Mouse (Mus musculus) heart, postnatal 0 days (tissue): ENCODE data around the gene Asb1. TPM values are rescaled to one million over a fixed set of nuclear protein-coding genes. Genes with fewer than 3 reads are reported as not detected.

Experiments
- ATAC-seq: fragments of 200-750 bp; cut with Nextera tagmentation; 2 replicates; pipeline ENCODE4 v1.8.0; 2017; ENCODE audit warnings: low read depth, moderate number of reproducible peaks, moderate library complexity; ENCODE audit not compliant: insufficient read depth
- DNase-seq: peaks from one replicate; pipeline ENCODE4 v3.0.0-alpha.2; 2016; ENCODE audit warnings: low spot score
- H3K27ac ChIP-seq: fragments of 300-500 bp; sonication (generic); 2 replicates; pipeline ENCODE4 v1.5.1; 2014; ENCODE audit warnings: low read depth, mild to moderate bottlenecking
- H3K27me3 ChIP-seq: fragments of 300-500 bp; sonication (generic); 2 replicates; pipeline ENCODE4 v1.6.1; 2014; ENCODE audit warnings: low read length, mixed read lengths; ENCODE audit not compliant: control insufficient read depth, insufficient read depth
- H3K36me3 ChIP-seq: fragments of 300-500 bp; sonication (generic); replicated peaks from 2 replicates; pipeline ENCODE4 v1.6.1; 2014; ENCODE audit warnings: low read length, mixed read lengths; ENCODE audit not compliant: control insufficient read depth, insufficient read depth
- H3K4me1 ChIP-seq: fragments of 300-500 bp; sonication (generic); 2 replicates; pipeline ENCODE4 v1.6.1; 2014; ENCODE audit warnings: antibody characterized with exemption; ENCODE audit not compliant: control insufficient read depth, insufficient read depth
- H3K4me2 ChIP-seq: fragments of 300-500 bp; sonication (generic); 2 replicates; pipeline ENCODE4 v1.6.1; 2014; ENCODE audit warnings: low read depth, mild to moderate bottlenecking, low read length, moderate library complexity
- H3K4me3 ChIP-seq: fragments of 300-500 bp; sonication (generic); 2 replicates; pipeline ENCODE4 v1.5.1; 2014; ENCODE audit warnings: low read depth, low read length
- H3K9ac ChIP-seq: fragments of 300-500 bp; sonication (generic); replicated peaks from 2 replicates; pipeline ENCODE4 v1.6.1; 2014; ENCODE audit warnings: low read depth, low read length, mixed read lengths
- H3K9me3 ChIP-seq: fragments of 300-500 bp; sonication (generic); replicated peaks from 2 replicates; pipeline ENCODE4 v1.6.1; 2016; ENCODE audit warnings: low read length; ENCODE audit not compliant: control insufficient read depth
- CTCF ChIP-seq: IDR thresholded peaks from 2 replicates; pipeline ENCODE4 v1.5.1; 2016; ENCODE audit warnings: antibody characterized with exemption, control low read depth, low read depth
- EP300 ChIP-seq: IDR thresholded peaks from 2 replicates; pipeline ENCODE4 v1.6.1; 2016; ENCODE audit warnings: antibody characterized with exemption, low read depth
- WGBS: fragments of 180-500 bp; shearing (Covaris S2); extraction: QIAGEN DNeasy Blood & Tissue Kit; methylation state at CpG from one replicate; pipeline ENCODE4 v1.1.7; 2014; 5-methylcytosine and 5-hydroxymethylcytosine counted together
- polyA plus RNA-seq: library from polyadenylated mRNA; unstranded; fragments of >200 nt; fragmentation: Nextera tagmentation; extraction: Ambion mirVana; gene quantifications from 2 replicates; pipeline ENCODE4 v1.2.1, GENCODE M21; 2015
- total RNA-seq: library from RNA; depleted of rRNA; stranded (reverse); fragments of >200 nt; gene quantifications from 2 replicates; pipeline ENCODE4 v1.2.3, GENCODE M21; 2014; ENCODE audit warnings: low replicate concordance; rRNA removed

The Asb1 gene
- total RNA-seq: 13.8 and 19.0 TPM in 2 replicates
- 3.3 and 4.6 TPM in 2 replicates for polyA plus RNA-seq

GRCm38 (mm10) chr1:91540271-91540826 lies at the start of gene Asb1:
Gene Asb1, plus strand, starts transcription at chr1:91540544.
- Histone ChIP-seq H3K4me2 (peak within 1 kb of the TSS; percentile 93), H3K27ac (peak within 1 kb of the TSS; percentile 68), H3K9ac (peak within 1 kb of the TSS; percentile 75), H3K9me3 (no peaks in the 10 kb centered on the region), H3K27me3 (peaks cover 15% of the 10 kb centered on the region; the same call in 1 of the 2 replicates), H3K36me3 (peaks cover 9% of the 10 kb centered on the region), H3K4me3 (peak within 1 kb of the TSS; percentile 88), H3K4me1 (peaks cover 16% of the 10 kb centered on the region)
- peak; percentile 97 for ATAC-seq
- WGBS: under 1% methylated on average over 41 of the region's 41 CpGs
- peak; percentile 29 for TF ChIP-seq CTCF
- no peak; the same call in 1 of the 2 replicates for TF ChIP-seq EP300
- peak; percentile 98 for DNase-seq

- 40% methylated on average over 2 of the region's 2 CpGs for WGBS
Measured at GRCm38 (mm10) chr1:91492740-91493139, 47.6 kb upstream of the Asb1 start.

GRCm38 (mm10) chr1:91493938-91494337 lies 46.4 kb upstream of the Asb1 start:
- Histone ChIP-seq H3K4me1 (peaks cover 7% of the 10 kb centered on the region), H3K9ac (0 out of 2 replicates have a peak overlapping the region, but pooled peaks have one; percentile 76), H3K27me3 (no peaks in the 10 kb centered on the region), H3K36me3 (no peaks in the 10 kb centered on the region), H3K4me3 (peak overlapping the region; percentile 96), H3K9me3 (no peaks in the 10 kb centered on the region), H3K4me2 (peak overlapping the region; percentile 97), H3K27ac (no peak overlapping the region)
- WGBS: 36% methylated on average over 3 of the region's 3 CpGs
- ATAC-seq: no peak
- TF ChIP-seq CTCF (no peak), EP300 (no peak)
- DNase-seq: no peak

More at GRCm38 (mm10) chr1:91492740-91493139, 47.6 kb upstream of the Asb1 start:
- Histone ChIP-seq H3K9ac (no peak overlapping the region), H3K4me2 (no peak overlapping the region), H3K9me3 (no peaks in the 10 kb centered on the region), H3K27me3 (no peaks in the 10 kb centered on the region), H3K4me1 (peaks cover 7% of the 10 kb centered on the region), H3K36me3 (no peaks in the 10 kb centered on the region), H3K4me3 (no peak overlapping the region), H3K27ac (no peak overlapping the region)
- ATAC-seq: no peak
- TF ChIP-seq EP300 (no peak), CTCF (no peak)
- DNase-seq: no peak

GRCm38 (mm10) chr1:91494457-91495140 lies 45.7 kb upstream of the Asb1 start, which contains the start of gene Traf3ip1:
Gene Traf3ip1, plus strand, starts transcription at chr1:91494647.
- TF ChIP-seq CTCF: no peak
- TF ChIP-seq EP300: no peak
- under 1% methylated on average over 72 of the region's 79 CpGs for WGBS
- Histone ChIP-seq H3K9ac (peak within 1 kb of the TSS; percentile 76), H3K4me3 (peak within 1 kb of the TSS; percentile 96), H3K4me1 (peaks cover 7% of the 10 kb centered on the region), H3K9me3 (no peaks in the 10 kb centered on the region), H3K27ac (no peak within 1 kb of the TSS), H3K27me3 (no peaks in the 10 kb centered on the region), H3K4me2 (peak within 1 kb of the TSS; percentile 97), H3K36me3 (peaks cover 3% of the 10 kb centered on the region; the same call in 1 of the 2 replicates)
- peak; percentile 99 for ATAC-seq
- peak; percentile 90 for DNase-seq

GRCm38 (mm10) chr1:91495321-91495720 lies 45.0 kb upstream of the Asb1 start:
- DNase-seq (no peak), ATAC-seq (no peak)
- H3K4me3 ChIP-seq: peak overlapping the region; percentile 96
- peak overlapping the region; percentile 76 for H3K9ac ChIP-seq
- H3K27ac ChIP-seq: no peak overlapping the region
- peak overlapping the region; percentile 97 for H3K4me2 ChIP-seq
- TF ChIP-seq EP300 (no peak), CTCF (no peak)
- H3K27me3 ChIP-seq: no peaks in the 10 kb centered on the region
- H3K36me3 ChIP-seq: peaks cover 5% of the 10 kb centered on the region; the same call in 1 of the 2 replicates
- H3K4me1 ChIP-seq: peaks cover 7% of the 10 kb centered on the region
- no peaks in the 10 kb centered on the region for H3K9me3 ChIP-seq
- WGBS: 51% methylated on average over 5 of the region's 5 CpGs
